Mouse (Mus musculus) CH12.LX (cell line): ENCODE results near the gene Acadvl. TPM values are rescaled to one million over a fixed set of nuclear protein-coding genes. Genes with fewer than 3 reads are reported as not detected.

ENCODE experiments used
- DNase-seq: peaks from one replicate; pipeline ENCODE4 v3.0.0-alpha.2; 2013; ENCODE audit errors: extremely low read depth
- H3K27ac ChIP-seq: 2 replicates; pipeline ENCODE4 v1.5.1; 2012; ENCODE audit warnings: low read depth, mild to moderate bottlenecking, control low read depth, moderate library complexity; ENCODE audit not compliant: insufficient read depth
- H3K27me3 ChIP-seq: replicated peaks from 2 replicates; pipeline ENCODE3; 2012; ENCODE audit warnings: inconsistent platforms
- H3K36me3 ChIP-seq, 2 experiments: replicated peaks in 1 of 2; 2 replicates each; pipeline versions ENCODE3 to v1.6.1; 2012; ENCODE audit warnings: inconsistent platforms in 1 of 2, low read length in 1 of 2, mild to moderate bottlenecking in 1 of 2, mixed read lengths in 1 of 2, moderate library complexity in 1 of 2; ENCODE audit not compliant: control insufficient read depth in 1 of 2, insufficient read depth in 1 of 2
- H3K4me1 ChIP-seq, 2 experiments: 2 replicates each; pipeline ENCODE4 v1.6.1; 2012; ENCODE audit warnings: inconsistent platforms in 1 of 2, moderate library complexity in 1 of 2; ENCODE audit not compliant: insufficient read depth in 2 of 2, control insufficient read depth in 1 of 2
- H3K4me2 ChIP-seq: 2 replicates; pipeline ENCODE4 v1.6.1; 2012; ENCODE audit warnings: low read depth, mild to moderate bottlenecking, control low read depth; ENCODE audit not compliant: poor library complexity, insufficient read depth, severe bottlenecking
- H3K4me3 ChIP-seq, 3 experiments: fragments of 150-350 bp in 1 of 3; sonication (generic) in 1 of 3; replicated peaks in 1 of 3; 2 replicates each; pipeline versions ENCODE3 to v1.5.1; 2011 to 2012; ENCODE audit warnings: low read depth in 2 of 3, low read length in 2 of 3, mild to moderate bottlenecking in 2 of 3, moderate library complexity in 2 of 3, control low read depth in 1 of 3, improper control_type of control experiment in 1 of 3, inconsistent platforms in 1 of 3, mixed read lengths in 1 of 3; ENCODE audit not compliant: poor library complexity in 1 of 3
- H3K79me2 ChIP-seq: replicated peaks from 2 replicates; pipeline ENCODE4 v1.6.1; 2012; ENCODE audit warnings: mild to moderate bottlenecking, moderate library complexity; ENCODE audit not compliant: control insufficient read depth, poor library complexity, insufficient read depth, severe bottlenecking; ENCODE audit errors: extremely low read depth
- H3K9ac ChIP-seq: 2 replicates; pipeline ENCODE4 v1.6.1; 2012; ENCODE audit warnings: low read depth, mild to moderate bottlenecking, control low read depth, moderate library complexity; ENCODE audit not compliant: insufficient read depth
- H3K9me3 ChIP-seq: replicated peaks from 2 replicates; pipeline ENCODE3; 2012; ENCODE audit warnings: low read length, inconsistent platforms, mixed read lengths
- E2F4 ChIP-seq: IDR thresholded peaks from 2 replicates; pipeline ENCODE4 v1.6.1; 2011; ENCODE audit warnings: low read depth, low read length, improper control_type of control experiment; ENCODE audit not compliant: insufficient replicate concordance
- ELF1 ChIP-seq: IDR thresholded peaks from 2 replicates; pipeline ENCODE4 v1.6.1; 2014; ENCODE audit warnings: low read depth, mild to moderate bottlenecking, inconsistent platforms, low read length, improper control_type of control experiment
- EP300 ChIP-seq: IDR thresholded peaks from 2 replicates; pipeline ENCODE4 v1.6.1; 2011; ENCODE audit warnings: low read length, improper control_type of control experiment
- ETS1 ChIP-seq: conservative IDR thresholded peaks from 2 replicates; pipeline ENCODE4 v1.6.1; 2012; ENCODE audit warnings: low read depth, mild to moderate bottlenecking, inconsistent platforms, low read length, improper control_type of control experiment, moderate library complexity
- IRF4 ChIP-seq: IDR thresholded peaks from 2 replicates; pipeline ENCODE4 v1.6.1; 2014; ENCODE audit warnings: low read depth, mild to moderate bottlenecking, inconsistent platforms, low read length, improper control_type of control experiment
- JUND ChIP-seq: conservative IDR thresholded peaks from 2 replicates; pipeline ENCODE4 v1.6.1; 2011; ENCODE audit warnings: low read depth, low read length, improper control_type of control experiment
- MAFK ChIP-seq: IDR thresholded peaks from 2 replicates; pipeline ENCODE4 v1.6.1; 2011; ENCODE audit warnings: low read length, improper control_type of control experiment; ENCODE audit not compliant: insufficient replicate concordance
- MAX ChIP-seq: IDR thresholded peaks from 2 replicates; pipeline ENCODE4 v1.6.1; 2011; ENCODE audit warnings: low read length, improper control_type of control experiment
- MAZ ChIP-seq: IDR thresholded peaks from 2 replicates; pipeline ENCODE4 v1.6.1; 2012; ENCODE audit warnings: low read depth, mild to moderate bottlenecking, inconsistent platforms, low read length, improper control_type of control experiment, moderate library complexity
- MEF2A ChIP-seq: IDR thresholded peaks from 2 replicates; pipeline ENCODE4 v1.6.1; 2014; ENCODE audit warnings: low read depth, mild to moderate bottlenecking, inconsistent platforms, low read length, improper control_type of control experiment, borderline replicate concordance
- MYC ChIP-seq: IDR thresholded peaks from 2 replicates; pipeline ENCODE4 v1.6.1; 2011; ENCODE audit warnings: low read depth, mild to moderate bottlenecking, improper control_type of control experiment, low read length
- NELFE ChIP-seq: IDR thresholded peaks from 2 replicates; pipeline ENCODE4 v1.6.1; 2011; ENCODE audit warnings: low read depth, low read length, improper control_type of control experiment
- NRF1 ChIP-seq: IDR thresholded peaks from 2 replicates; pipeline ENCODE4 v1.6.1; 2014; ENCODE audit warnings: low read depth, mild to moderate bottlenecking, inconsistent platforms, low read length, improper control_type of control experiment, moderate library complexity
- PAX5 ChIP-seq: IDR thresholded peaks from 2 replicates; pipeline ENCODE4 v1.6.1; 2012; ENCODE audit warnings: low read length, inconsistent platforms, mixed read lengths
- RCOR1 ChIP-seq: conservative IDR thresholded peaks from 2 replicates; pipeline ENCODE4 v1.6.1; 2012; ENCODE audit warnings: low read depth, mild to moderate bottlenecking, inconsistent platforms, low read length, improper control_type of control experiment
- SIN3A ChIP-seq: IDR thresholded peaks from 2 replicates; pipeline ENCODE4 v1.6.1; 2012; ENCODE audit warnings: low read length, improper control_type of control experiment, inconsistent platforms
- TBP ChIP-seq: conservative IDR thresholded peaks from 2 replicates; pipeline ENCODE4 v1.6.1; 2011; ENCODE audit warnings: low read depth, low read length, improper control_type of control experiment
- UBTF ChIP-seq: IDR thresholded peaks from 2 replicates; pipeline ENCODE4 v1.6.1; 2012; ENCODE audit warnings: low read depth, mild to moderate bottlenecking, inconsistent platforms, low read length, improper control_type of control experiment, moderate library complexity
- ZKSCAN1 ChIP-seq: IDR thresholded peaks from 2 replicates; pipeline ENCODE4 v1.6.1; 2012; ENCODE audit warnings: low read depth, inconsistent platforms, low read length, improper control_type of control experiment, borderline replicate concordance
- ZMIZ1 ChIP-seq: IDR thresholded peaks from 2 replicates; pipeline ENCODE4 v1.6.1; 2012; ENCODE audit warnings: low read depth, mild to moderate bottlenecking, inconsistent platforms, low read length, improper control_type of control experiment
- ZNF384 ChIP-seq: IDR thresholded peaks from 2 replicates; pipeline ENCODE4 v1.6.1; 2012; ENCODE audit warnings: low read depth, low read length, improper control_type of control experiment, inconsistent platforms
- dilution Hi-C: fragments of 300-500 bp; cut with MboI; formaldehyde crosslinking; loops from 2 replicates; pipeline ENCODE4 v1.14.3; 2020; ENCODE audit warnings: low sequenced_read_pairs; ENCODE audit not compliant: extremely low pct_unique_long_range_greater_than_20kb, extremely low pct_ligation_motif_present
- in situ Hi-C: fragments of 300-500 bp; cut with MboI; formaldehyde crosslinking; loops from 3 replicates; pipeline ENCODE4 v1.14.3; 2019; ENCODE audit warnings: low sequenced_read_pairs, low pct_ligation_motif_present, low pct_unique_long_range_greater_than_20kb, mixed read lengths
- polyA plus RNA-seq: library from polyadenylated mRNA; unstranded; fragments of >175 nt; gene quantifications from 2 replicates; pipeline ENCODE4 v1.2.1, GENCODE M21; 2012; ENCODE audit warnings: low read depth; ENCODE audit not compliant: insufficient read length
- total RNA-seq, 2 experiments: library from RNA; depleted of rRNA; stranded (reverse); fragments of 300-350 nt in 1 of 2; fragments of >200 nt in 1 of 2; gene quantifications; 2 replicates each; pipeline ENCODE4 v1.2.3; 2012 to 2014

The Acadvl gene
- total and polyA plus RNA-seq, 3 experiments = 76.9 to 148 (median 81.8) TPM

DNA sequence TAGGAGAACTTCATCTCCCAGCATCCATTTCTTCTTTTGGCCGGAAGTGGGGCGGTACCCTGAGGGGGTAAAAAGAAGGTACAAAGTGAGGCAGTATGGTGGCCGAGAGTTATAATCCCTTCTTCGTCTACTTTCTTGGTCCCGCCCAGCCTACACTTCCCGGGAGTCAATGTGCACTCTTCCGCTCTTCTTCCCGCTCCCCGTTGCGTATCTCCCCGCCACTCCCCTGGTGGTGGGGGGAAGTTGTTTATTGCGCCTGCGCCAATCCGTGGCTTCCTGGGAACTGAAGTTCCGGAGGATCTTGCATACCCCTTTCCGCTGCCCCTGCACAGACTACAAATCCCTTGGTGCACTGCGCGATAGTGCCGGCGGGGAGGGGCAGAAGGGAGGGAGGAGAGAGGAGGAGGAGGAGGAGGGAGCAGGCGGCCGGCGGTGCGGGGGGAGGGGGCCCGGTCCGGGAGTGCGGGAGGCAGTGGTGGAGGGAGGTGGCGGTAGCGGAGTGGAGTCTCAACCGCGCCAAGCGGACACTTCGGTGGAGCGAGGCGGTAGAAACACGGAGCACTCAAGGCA is 19.7 kb downstream of the Acadvl start, which contains the start of gene Phf23 (continued):
- TF ChIP-seq MEF2A = peak; percentile 76
- TF ChIP-seq ZMIZ1 = peak; percentile 91
- peak; percentile 98 for TF ChIP-seq E2F4
- TF ChIP-seq TBP = no peak
- TF ChIP-seq NELFE = peak; percentile 75
- TF ChIP-seq MAX = peak; percentile 37; the same call in 1 of the 2 replicates
- no peak for TF ChIP-seq MAFK
- TF ChIP-seq PAX5 = no peak

DNA sequence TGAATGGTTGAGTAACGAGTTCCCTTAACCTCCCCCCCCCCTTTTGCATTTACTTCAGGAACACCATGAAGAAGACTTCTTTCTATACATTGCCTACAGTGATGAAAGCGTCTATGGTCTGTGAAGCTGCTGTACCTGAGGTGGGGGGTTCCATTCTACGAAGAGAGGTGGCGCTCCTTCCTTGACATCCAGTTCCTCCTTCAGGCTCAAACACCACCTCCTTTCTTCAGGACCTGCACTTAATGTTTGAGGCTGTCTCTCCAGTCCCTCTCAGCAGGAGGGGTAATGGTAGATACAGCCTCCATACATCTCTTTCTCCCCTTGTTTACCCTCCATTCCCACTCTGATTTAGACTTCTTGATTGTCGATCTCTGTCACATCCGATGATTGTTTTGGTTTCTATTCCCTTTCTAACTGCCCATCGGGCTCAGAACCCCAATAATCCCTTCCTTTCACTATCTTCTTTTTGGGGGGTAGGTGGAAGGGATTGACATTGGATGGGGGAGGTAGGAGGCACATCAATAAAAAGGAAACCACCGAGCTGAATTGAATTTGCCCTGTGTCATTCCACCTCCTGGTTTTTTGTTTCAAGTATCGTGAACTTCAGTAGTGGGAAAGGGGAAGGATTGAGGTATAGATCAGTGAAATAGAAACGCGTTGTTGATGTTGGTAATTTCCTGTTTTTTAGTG is 20.7 kb downstream of the Acadvl start:
- H3K79me2 ChIP-seq = peaks cover 50% of the 10 kb centered on the region
- no peaks in the 10 kb centered on the region for H3K27me3 ChIP-seq
- DNase-seq = no peak
- dilution Hi-C loops = no loop called here
- H3K9ac ChIP-seq = peak overlapping the region; percentile 18; the same call in 1 of the 2 replicates
- H3K9me3 ChIP-seq = no peaks in the 10 kb centered on the region
- TF ChIP-seq JUND (no peak), ELF1 (no peak), MAX (no peak), ZNF384 (no peak), EP300 (no peak), ZKSCAN1 (no peak), RCOR1 (no peak), ETS1 (no peak), MYC (no peak), SIN3A (no peak), UBTF (no peak), NRF1 (no peak), IRF4 (no peak), NELFE (no peak), MAZ (no peak)
- TF ChIP-seq, all 38 proteins: peak for 0
- H3K4me1 ChIP-seq = peaks cover 11 to 50% of the 10 kb centered on the region in 2 experiments; a peak in 3 of 4 replicates
- peak overlapping the region in 2 of 3 experiments; percentile 91 to 99 for H3K4me3 ChIP-seq
- in situ Hi-C loops = no loop called here
- peak overlapping the region; percentile 71 for H3K4me2 ChIP-seq
- H3K27ac ChIP-seq = no peak overlapping the region
- peaks cover 43 to 50% of the 10 kb centered on the region in 2 experiments for H3K36me3 ChIP-seq
